Mouse (Mus musculus) myocyte (in vitro differentiated cells): Measurements from ENCODE around the gene Gm14214. TPM values are rescaled to one million over a fixed set of nuclear protein-coding genes. Genes with fewer than 3 reads are reported as not detected.

Experiments used
- H3K27me3 ChIP-seq: one replicate; pipeline ENCODE4 v1.6.1; 2011; ENCODE audit not compliant: control insufficient read depth, insufficient read depth, insufficient read length
- H3K36me3 ChIP-seq: one replicate; pipeline ENCODE4 v1.6.1; 2011; ENCODE audit not compliant: control insufficient read depth, insufficient read depth
- H3K4me2 ChIP-seq: one replicate; pipeline ENCODE4 v1.6.1; 2011; ENCODE audit warnings: low read depth, control low read depth
- H3K4me3 ChIP-seq: one replicate; pipeline ENCODE4 v1.5.1; 2011; ENCODE audit warnings: mild to moderate bottlenecking, control low read depth, moderate library complexity
- H3K79me2 ChIP-seq: one replicate; pipeline ENCODE4 v1.6.1; 2011; ENCODE audit not compliant: control insufficient read depth, insufficient read depth
- H3ac ChIP-seq: one replicate; pipeline ENCODE4 v1.6.1; 2011; ENCODE audit not compliant: control insufficient read depth, insufficient read length
- CEBPB ChIP-seq: IDR thresholded peaks from 2 replicates; pipeline ENCODE4 v1.6.1; 2011; ENCODE audit warnings: mild to moderate bottlenecking, moderate library complexity; ENCODE audit not compliant: poor library complexity, insufficient read depth, severe bottlenecking
- E2F4 ChIP-seq: IDR thresholded peaks from one replicate; pipeline ENCODE4 v1.6.1; 2011; ENCODE audit warnings: mild to moderate bottlenecking, control low read depth, moderate library complexity; ENCODE audit not compliant: insufficient read depth
- MAX ChIP-seq: IDR thresholded peaks from one replicate; pipeline ENCODE4 v1.6.1; 2011; ENCODE audit warnings: low read depth, mild to moderate bottlenecking, control low read depth
- MYOD1 ChIP-seq, 3 experiments: IDR thresholded peaks; one replicate each; pipeline ENCODE4 v1.6.1; 2011; ENCODE audit warnings: control low read depth in 2 of 3, low read depth in 2 of 3, mild to moderate bottlenecking in 2 of 3, moderate library complexity in 1 of 3; ENCODE audit not compliant: insufficient read length in 2 of 3, control insufficient read depth in 1 of 3
- MYOG ChIP-seq, 3 experiments: IDR thresholded peaks; one replicate each; pipeline ENCODE4 v1.6.1; 2011; ENCODE audit warnings: control low read depth in 2 of 3, low read depth in 2 of 3, mild to moderate bottlenecking in 2 of 3; ENCODE audit not compliant: insufficient read length in 2 of 3, control insufficient read depth in 1 of 3, insufficient read depth in 1 of 3
- POLR2A ChIP-seq: IDR thresholded peaks from one replicate; pipeline ENCODE4 v1.6.1; 2011; ENCODE audit warnings: low read depth, mild to moderate bottlenecking, control low read depth, moderate library complexity; ENCODE audit not compliant: insufficient read length
- POLR2AphosphoS2 ChIP-seq: IDR thresholded peaks from one replicate; pipeline ENCODE4 v1.6.1; 2011; ENCODE audit warnings: low read depth, control low read depth; ENCODE audit not compliant: insufficient read length
- REST ChIP-seq: IDR thresholded peaks from one replicate; pipeline ENCODE4 v1.6.1; 2011; ENCODE audit warnings: mild to moderate bottlenecking, control low read depth, moderate library complexity; ENCODE audit not compliant: insufficient read depth, insufficient read length
- SRF ChIP-seq: IDR thresholded peaks from one replicate; pipeline ENCODE4 v1.6.1; 2011; ENCODE audit warnings: low read depth; ENCODE audit not compliant: control insufficient read depth, insufficient read length
- TCF12 ChIP-seq: IDR thresholded peaks from one replicate; pipeline ENCODE4 v1.6.1; 2011; ENCODE audit warnings: mild to moderate bottlenecking, control low read depth; ENCODE audit not compliant: poor library complexity, insufficient read depth, severe bottlenecking
- TCF3 ChIP-seq: IDR thresholded peaks from one replicate; pipeline ENCODE4 v1.6.1; 2011; ENCODE audit warnings: low read depth, control low read depth; ENCODE audit not compliant: insufficient read length
- USF1 ChIP-seq: IDR thresholded peaks from one replicate; pipeline ENCODE4 v1.6.1; 2011; ENCODE audit warnings: low read depth, mild to moderate bottlenecking, control low read depth, moderate library complexity
- polyA plus RNA-seq: library from polyadenylated mRNA; unstranded; fragments of >200 nt; fragmentation: generic; extraction: Trizol; gene quantifications from one replicate; pipeline ENCODE4 v1.2.1, GENCODE M21; 2012; ENCODE audit warnings: missing spikeins

Gm14214 gene
- polyA plus RNA-seq, 1 experiment = not detected

DNA sequence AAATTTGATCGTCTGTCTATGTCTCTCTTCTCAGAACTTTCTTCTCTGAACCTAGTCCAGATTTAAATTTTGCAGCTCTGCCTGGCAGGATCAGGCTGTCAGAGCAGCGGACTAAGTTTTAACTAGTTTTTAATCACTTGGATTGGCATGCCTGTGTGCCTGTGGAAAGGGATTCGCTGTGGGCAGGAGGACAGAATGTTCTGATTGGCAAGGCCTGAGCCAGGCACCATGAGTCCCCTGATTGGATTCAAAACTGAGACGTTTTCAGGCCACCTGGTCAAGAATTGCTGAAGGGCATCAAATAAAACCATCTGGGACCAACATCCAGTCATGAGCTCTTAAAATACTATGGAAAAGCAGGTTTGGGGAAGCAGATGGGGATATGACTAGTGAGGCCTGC lies 12.5 kb upstream of the Gm14214 start:
- Histone ChIP-seq H3K36me3 (no peaks in the 10 kb centered on the region), H3K27me3 (no peaks in the 10 kb centered on the region), H3K79me2 (no peaks in the 10 kb centered on the region), H3ac (no peak overlapping the region), H3K4me3 (no peak overlapping the region), H3K4me2 (no peak overlapping the region)
- TF ChIP-seq REST = no peak
- TF ChIP-seq SRF = no peak
- TF ChIP-seq MAX = no peak
- no peak for TF ChIP-seq E2F4
- no peak for TF ChIP-seq CEBPB
- TF ChIP-seq POLR2A = no peak
- no peak for TF ChIP-seq MYOD1 (IDR thresholded peaks at IDR 0.05; ENCODE audit: control insufficient read depth in 1 of 3, insufficient read length in 2 of 3, low read depth in 2 of 3)
- TF ChIP-seq USF1 = no peak

- Histone ChIP-seq H3ac (no peak overlapping the region), H3K4me2 (no peak overlapping the region), H3K4me3 (no peak overlapping the region), H3K79me2 (no peaks in the 10 kb centered on the region), H3K27me3 (no peaks in the 10 kb centered on the region), H3K36me3 (no peaks in the 10 kb centered on the region)
- TF ChIP-seq TCF3 (no peak), POLR2A (no peak), MYOD1 (IDR thresholded peaks at IDR 0.05; ENCODE audit: control insufficient read depth in 1 of 3, insufficient read length in 2 of 3, low read depth in 2 of 3) (no peak), MAX (no peak)
These were observed 9.8 kb upstream of the Gm14214 start for GRCm38 (mm10) chr2:154779648-154780047.

GRCm38 (mm10) chr2:154776496-154776895 lies 6.7 kb upstream of the Gm14214 start:
- Histone ChIP-seq H3K27me3 (no peaks in the 10 kb centered on the region), H3K4me3 (no peak overlapping the region), H3K36me3 (no peaks in the 10 kb centered on the region), H3ac (no peak overlapping the region), H3K4me2 (no peak overlapping the region), H3K79me2 (no peaks in the 10 kb centered on the region)
- TF ChIP-seq REST (no peak), SRF (no peak), POLR2AphosphoS2 (no peak), CEBPB (no peak), POLR2A (no peak), TCF12 (no peak), TCF3 (no peak), E2F4 (no peak), USF1 (no peak), MAX (no peak), MYOG (IDR thresholded peaks at IDR 0.05; ENCODE audit: control insufficient read depth in 1 of 3, insufficient read depth in 1 of 3, insufficient read length in 2 of 3, low read depth in 2 of 3) (no peak), MYOD1 (IDR thresholded peaks at IDR 0.05; ENCODE audit: control insufficient read depth in 1 of 3, insufficient read length in 2 of 3, low read depth in 2 of 3) (no peak)

DNA sequence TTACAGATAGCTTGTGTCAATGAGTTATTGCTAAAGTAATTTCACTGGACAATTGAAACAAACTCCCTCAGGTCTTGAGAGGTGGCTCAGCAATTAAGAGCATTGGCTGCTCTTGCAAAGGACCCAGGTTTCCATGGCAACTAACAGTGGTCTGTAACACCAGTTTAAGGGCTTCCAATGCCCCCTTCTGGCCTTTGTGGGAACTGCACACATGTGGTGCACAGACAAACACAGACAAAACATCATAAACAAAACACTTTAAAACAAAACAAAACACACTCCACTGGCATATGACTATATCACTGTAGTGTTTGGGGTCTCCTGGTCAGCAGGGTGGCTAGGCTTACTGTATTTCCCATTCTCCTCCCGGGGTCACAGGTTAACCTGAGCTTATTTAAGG lies 4.2 kb upstream of the Gm14214 start:
- Histone ChIP-seq H3K4me3 (no peak overlapping the region), H3K79me2 (no peaks in the 10 kb centered on the region), H3K36me3 (no peaks in the 10 kb centered on the region), H3ac (no peak overlapping the region), H3K4me2 (no peak overlapping the region), H3K27me3 (no peaks in the 10 kb centered on the region)
- TF ChIP-seq POLR2AphosphoS2 = no peak
- no peak for TF ChIP-seq TCF12
- no peak for TF ChIP-seq MYOD1 (IDR thresholded peaks at IDR 0.05; ENCODE audit: control insufficient read depth in 1 of 3, insufficient read length in 2 of 3, low read depth in 2 of 3)
- no peak for TF ChIP-seq MYOG (IDR thresholded peaks at IDR 0.05; ENCODE audit: control insufficient read depth in 1 of 3, insufficient read depth in 1 of 3, insufficient read length in 2 of 3, low read depth in 2 of 3)
- TF ChIP-seq CEBPB = no peak
- no peak for TF ChIP-seq POLR2A
- no peak for TF ChIP-seq SRF
- no peak for TF ChIP-seq USF1
- TF ChIP-seq E2F4 = no peak
- TF ChIP-seq MAX = no peak
- TF ChIP-seq TCF3 = no peak
- no peak for TF ChIP-seq REST

- Histone ChIP-seq H3ac (no peak overlapping the region), H3K79me2 (no peaks in the 10 kb centered on the region), H3K36me3 (no peaks in the 10 kb centered on the region), H3K4me2 (no peak overlapping the region), H3K27me3 (no peaks in the 10 kb centered on the region), H3K4me3 (no peak overlapping the region)
- TF ChIP-seq MYOG (IDR thresholded peaks at IDR 0.05; ENCODE audit: control insufficient read depth in 1 of 3, insufficient read depth in 1 of 3, insufficient read length in 2 of 3, low read depth in 2 of 3) (no peak), SRF (no peak), TCF12 (no peak)
These were observed 1.8 kb upstream of the Gm14214 start for GRCm38 (mm10) chr2:154771604-154772003.

GRCm38 (mm10) chr2:154767051-154767450 lies 2.8 kb downstream of the Gm14214 start:
- no peaks in the 10 kb centered on the region for H3K79me2 ChIP-seq
- no peak overlapping the region for H3K4me3 ChIP-seq
- no peak overlapping the region for H3K4me2 ChIP-seq
- no peak overlapping the region for H3ac ChIP-seq
- H3K27me3 ChIP-seq = no peaks in the 10 kb centered on the region
- no peak for TF ChIP-seq TCF12
- no peak for TF ChIP-seq REST
- TF ChIP-seq USF1 = no peak
- no peak for TF ChIP-seq MAX
- H3K36me3 ChIP-seq = no peaks in the 10 kb centered on the region
